Mouse (Mus musculus) brain, adult 2 months (tissue): Measurements from ENCODE around the gene Ccdc86.

ENCODE experiments used
- DNase-seq: peaks from one replicate; pipeline ENCODE4 v3.0.0; 2011; ENCODE audit warnings: low read depth, low spot score

The Ccdc86 gene

GRCm38 (mm10) chr19:10907891-10908290 lies 41.2 kb downstream of the Ccdc86 start:
- DNase-seq, result peak; percentile 76

GRCm38 (mm10) chr19:10905728-10906000 lies 43.4 kb downstream of the Ccdc86 start:
- DNase-seq, result no peak

- peak; percentile 80 for DNase-seq
Measured at GRCm38 (mm10) chr19:10904927-10905727, 43.9 kb downstream of the Ccdc86 start.

GRCm38 (mm10) chr19:10904512-10904911 lies 44.6 kb downstream of the Ccdc86 start:
- no peak for DNase-seq

GRCm38 (mm10) chr19:10901046-10901445 lies 48.0 kb downstream of the Ccdc86 start:
- no peak for DNase-seq

- no peak for DNase-seq
Measured at GRCm38 (mm10) chr19:10900315-10900714, 48.8 kb downstream of the Ccdc86 start.

- no peak for DNase-seq
Measured at GRCm38 (mm10) chr19:10897491-10897890, 51.6 kb downstream of the Ccdc86 start.

GRCm38 (mm10) chr19:10896849-10897248 lies 52.2 kb downstream of the Ccdc86 start:
- no peak for DNase-seq

- DNase-seq, result peak; percentile 37
Measured at GRCm38 (mm10) chr19:10895708-10896107, 53.4 kb downstream of the Ccdc86 start.

- peak; percentile 99 for DNase-seq
Measured at GRCm38 (mm10) chr19:10895016-10895528, 54.0 kb downstream of the Ccdc86 start, which contains the start of gene Prpf19. TSS of gene Prpf19 (plus strand) at chr19:10895231.

GRCm38 (mm10) chr19:10892201-10892600 lies 56.9 kb downstream of the Ccdc86 start:
- DNase-seq, result no peak
